Mouse (Mus musculus) frontal cortex, adult 2 months (tissue): ENCODE data around the gene 4931428F04Rik. TPM values are rescaled to one million over a fixed set of nuclear protein-coding genes. Genes with fewer than 3 reads are reported as not detected.
A peak's percentile ranks its signal among the peaks of the same experiment; 100 is the strongest.

Experiments used
- DNase-seq, 2 experiments: peaks; one replicate each; pipeline ENCODE4 v3.0.0; 2022; ENCODE audit warnings: low spot score in 1 of 2; ENCODE audit errors: extremely low spot score in 1 of 2
- polyA plus RNA-seq: library from polyadenylated mRNA; depleted of rRNA; stranded (reverse); fragments of >200 nt; gene quantifications from 2 replicates; pipeline ENCODE4 v1.2.3, GENCODE M21; 2012; rRNA removed

Gene 4931428F04Rik
- 33.3 and 33.4 TPM in 2 replicates for polyA plus RNA-seq

DNA sequence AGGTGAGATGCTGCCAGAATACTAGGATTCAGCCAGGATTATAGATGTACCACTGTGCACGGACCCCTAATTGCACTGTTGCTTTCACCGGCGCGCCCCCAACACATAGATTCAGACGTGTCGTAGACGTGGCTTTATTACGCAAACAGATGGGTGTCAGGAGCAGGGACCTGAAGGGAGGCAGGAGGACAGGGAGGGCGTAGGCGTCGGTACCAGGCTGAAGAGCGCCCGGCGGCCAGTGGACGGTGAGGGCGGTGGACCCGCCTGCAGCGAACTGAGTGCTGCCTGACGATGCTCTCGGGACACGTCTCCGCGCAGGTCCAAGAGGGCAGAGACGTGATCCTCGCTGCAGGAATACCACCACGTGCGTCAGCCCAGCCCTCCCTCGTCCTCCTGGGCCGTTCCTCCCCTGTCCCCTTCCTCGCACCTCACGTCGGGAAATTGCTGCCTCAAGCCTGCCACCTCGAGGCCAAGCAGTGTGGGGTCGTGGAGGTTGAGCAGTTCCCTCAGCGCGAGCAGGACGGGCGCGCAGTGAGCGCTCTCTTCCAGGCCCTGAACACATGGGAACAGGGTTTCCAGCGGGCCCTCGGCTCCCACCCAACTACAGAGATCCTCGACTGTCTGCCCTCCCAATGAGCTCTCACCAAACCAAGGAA lies at the start of gene 4931428F04Rik:
Gene 4931428F04Rik (minus strand): TSS at position 60 of the 656 bp plus-strand sequence.
- DNase-seq, result no peak

DNA sequence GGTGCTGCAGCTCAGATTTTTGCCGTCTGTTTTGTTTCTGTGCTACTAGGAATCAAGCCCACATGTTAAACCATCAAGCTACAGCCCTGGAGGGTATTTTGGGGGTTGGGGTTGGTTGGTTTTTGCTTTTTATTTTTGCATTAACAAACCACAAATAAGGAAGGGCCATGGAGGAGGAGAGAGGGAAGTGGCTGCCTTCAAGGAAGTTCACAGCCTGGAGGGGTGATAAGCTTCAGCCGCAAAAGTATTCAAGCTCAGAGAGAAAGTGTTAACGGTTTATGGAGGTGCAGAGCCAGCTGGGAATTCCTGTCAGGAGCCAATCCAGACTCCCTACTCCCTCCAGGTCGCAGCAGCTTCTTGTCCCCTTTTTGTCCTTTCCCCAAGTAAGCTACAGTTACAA lies 49.3 kb upstream of the 4931428F04Rik start:
- DNase-seq, result no peak

- no peak for DNase-seq
These were observed 46.9 kb upstream of the 4931428F04Rik start for GRCm38 (mm10) chr8:105336373-105337130.

GRCm38 (mm10) chr8:105332523-105332922 lies 42.9 kb upstream of the 4931428F04Rik start:
- no peak for DNase-seq

DNA sequence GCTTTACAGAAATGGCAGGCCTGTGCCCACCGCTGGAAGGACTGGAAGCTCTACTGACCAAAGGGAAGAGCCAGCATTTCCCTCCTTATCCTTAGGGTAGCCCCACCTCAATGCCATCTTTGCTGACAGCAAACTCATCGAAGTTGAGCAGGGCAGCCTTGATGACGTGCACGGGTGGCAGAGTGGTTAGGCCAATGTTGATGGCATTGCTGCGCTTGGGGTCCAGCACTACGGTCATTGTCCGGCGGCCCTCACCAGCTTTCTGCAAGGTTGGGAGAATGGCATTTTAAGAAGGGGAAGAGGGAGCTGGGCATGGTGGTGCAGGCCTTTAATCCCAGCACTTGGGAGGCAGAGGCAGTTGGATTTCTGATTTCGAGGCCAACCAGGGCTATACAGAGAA lies 42.3 kb upstream of the 4931428F04Rik start:
- DNase-seq, result no peak

DNA sequence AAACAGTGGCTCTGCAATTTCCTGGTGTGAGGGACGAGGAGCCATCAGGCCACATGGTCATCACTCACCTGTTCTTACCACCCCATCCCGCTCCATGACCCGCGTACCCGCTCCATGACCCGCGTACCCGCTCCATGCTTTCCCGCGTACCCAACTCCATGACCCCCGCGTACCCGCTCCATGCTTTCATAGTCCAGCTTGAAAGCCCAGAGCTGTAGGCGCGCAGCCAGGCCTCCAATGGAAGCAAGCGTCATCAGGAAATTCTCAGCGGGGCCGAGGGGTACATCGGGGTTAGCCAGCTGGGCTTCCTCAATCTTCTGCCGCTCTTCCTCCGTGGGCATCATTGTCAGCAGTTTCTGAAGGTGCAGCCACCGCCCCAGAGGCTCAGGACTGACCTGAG lies 41.8 kb upstream of the 4931428F04Rik start:
- no peak for DNase-seq

- no peak for DNase-seq
These were observed 40.7 kb upstream of the 4931428F04Rik start for GRCm38 (mm10) chr8:105330325-105330724.

DNA sequence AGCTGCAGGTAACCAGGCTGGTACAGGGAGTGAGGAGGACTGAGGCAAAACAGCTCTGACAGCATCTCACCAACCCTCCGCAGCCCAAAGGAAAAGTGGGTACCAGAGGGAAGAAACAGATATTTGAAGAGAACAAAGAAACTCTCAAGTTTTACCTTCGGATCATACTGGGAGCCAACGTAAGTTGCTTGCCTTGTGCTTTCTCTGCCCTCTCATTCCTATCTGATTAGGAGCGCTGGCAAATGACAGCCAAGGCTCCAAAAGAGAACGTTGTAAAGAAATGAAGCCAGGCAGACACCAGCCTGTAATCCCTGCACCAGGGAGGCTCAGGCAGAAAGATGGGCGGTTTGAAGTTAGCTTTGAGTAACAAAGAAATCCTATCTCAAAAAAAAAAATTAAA lies 37.3 kb upstream of the 4931428F04Rik start:
- no peak for DNase-seq

- DNase-seq, result peak; percentile 95 to 98
These were observed 36.5 kb upstream of the 4931428F04Rik start, which contains the start of the genes Lrrc29 and Tmem208 for GRCm38 (mm10) chr8:105326141-105326672. TSS of gene Lrrc29 (minus strand) at chr8:105326278. TSS of gene Tmem208 (plus strand) at chr8:105326354.

GRCm38 (mm10) chr8:105325641-105326093 lies 36.0 kb upstream of the 4931428F04Rik start:
- no peak for DNase-seq

DNA sequence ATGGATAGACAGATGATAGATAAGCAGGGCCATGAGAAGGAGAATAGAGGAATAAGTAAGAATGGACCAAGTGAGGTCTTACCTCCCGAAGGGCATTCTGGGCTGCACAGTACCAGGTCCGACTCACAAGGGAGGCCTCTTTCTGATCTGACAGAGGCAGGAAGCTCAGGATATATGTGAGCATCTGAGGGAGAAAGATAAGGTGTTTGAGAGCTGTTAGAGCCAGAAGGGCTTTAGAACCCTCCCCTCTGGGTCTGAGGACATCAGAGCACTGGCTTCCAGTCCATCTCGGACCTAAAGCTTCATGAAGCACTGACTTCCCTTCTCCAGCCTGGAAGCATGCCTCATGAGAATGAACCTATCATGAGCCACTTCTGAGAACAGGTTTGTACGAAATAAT lies 33.5 kb upstream of the 4931428F04Rik start:
- DNase-seq, result no peak

DNA sequence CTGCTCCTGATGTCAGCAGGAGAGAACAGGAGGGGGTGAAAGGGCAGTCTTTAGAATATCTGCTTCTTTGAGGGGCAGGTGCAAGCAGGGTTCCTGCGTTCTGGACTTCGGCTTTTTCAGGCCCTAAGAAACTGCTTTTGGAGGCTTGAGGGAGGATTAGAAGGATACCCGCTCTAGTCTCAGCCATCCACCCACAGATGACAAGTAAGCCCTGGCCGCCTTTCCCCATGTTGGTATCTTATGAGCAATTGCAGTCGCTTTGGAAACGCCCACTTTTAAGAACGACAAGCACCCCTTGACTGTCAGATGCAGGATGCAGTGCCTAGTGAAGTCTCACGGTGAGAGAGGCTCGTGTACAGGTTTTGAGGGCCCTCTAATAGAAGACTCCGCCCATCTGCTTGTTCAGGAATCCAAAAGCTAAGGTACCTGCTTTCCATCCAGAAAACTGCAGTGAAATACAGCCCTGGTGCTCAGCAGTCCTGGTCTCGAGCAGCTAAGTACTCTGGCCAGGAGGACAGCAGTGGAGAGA lies 29.1 kb upstream of the 4931428F04Rik start:
- no peak for DNase-seq

DNA sequence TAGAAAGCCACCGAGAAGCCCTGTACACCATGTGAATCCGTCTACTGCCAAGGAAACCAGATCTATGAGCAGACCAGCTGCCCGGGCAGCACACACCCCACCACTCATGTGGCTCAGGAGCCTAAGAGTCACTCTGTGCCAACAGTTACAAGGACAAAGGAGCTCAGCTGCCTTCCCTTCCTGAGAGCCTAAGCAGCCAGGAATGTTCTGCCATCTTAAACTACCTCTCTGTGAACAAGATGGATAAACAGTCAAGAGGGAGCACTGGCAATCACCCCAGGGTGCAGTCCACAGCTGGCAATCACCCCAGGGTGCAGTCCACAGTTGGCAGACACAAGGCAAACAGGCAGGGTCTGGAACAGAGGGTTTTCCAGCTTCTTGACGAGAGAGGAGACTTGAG lies 28.3 kb upstream of the 4931428F04Rik start:
- DNase-seq, result no peak

DNA sequence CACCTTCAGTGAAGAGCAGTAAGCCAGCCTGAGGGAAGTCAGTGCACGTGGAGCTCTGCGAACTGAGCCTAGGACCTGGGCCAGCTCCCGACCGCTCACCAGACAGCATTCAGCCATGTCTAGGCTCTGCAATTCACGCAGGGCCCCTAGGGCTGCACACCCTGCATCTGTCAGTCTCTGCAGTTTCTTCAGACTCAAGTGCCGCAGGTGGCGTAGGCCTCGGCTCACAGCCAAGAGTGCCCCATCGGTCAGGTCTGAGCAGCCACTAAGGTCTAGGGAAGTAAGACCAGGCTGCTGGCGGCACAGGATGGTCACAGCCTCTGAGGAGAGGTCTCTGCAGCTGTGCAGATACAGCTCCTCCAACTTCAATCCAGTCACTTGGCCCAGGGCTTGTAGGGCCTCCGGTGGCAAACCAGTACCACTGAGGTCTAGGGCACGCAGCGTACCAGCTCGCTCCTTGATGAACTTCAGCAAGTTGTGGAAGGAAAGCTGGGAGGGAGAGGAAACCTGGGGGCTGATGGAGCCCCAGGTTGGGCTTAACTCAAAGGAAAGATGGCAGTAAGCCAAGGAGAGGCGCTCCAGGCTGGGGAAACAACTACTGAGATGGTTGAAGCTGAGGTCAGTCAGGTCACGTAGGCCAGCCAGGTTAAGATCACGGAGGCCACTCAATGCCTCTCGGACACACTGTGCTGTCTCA lies 25.6 kb upstream of the 4931428F04Rik start:
- no peak for DNase-seq

DNA sequence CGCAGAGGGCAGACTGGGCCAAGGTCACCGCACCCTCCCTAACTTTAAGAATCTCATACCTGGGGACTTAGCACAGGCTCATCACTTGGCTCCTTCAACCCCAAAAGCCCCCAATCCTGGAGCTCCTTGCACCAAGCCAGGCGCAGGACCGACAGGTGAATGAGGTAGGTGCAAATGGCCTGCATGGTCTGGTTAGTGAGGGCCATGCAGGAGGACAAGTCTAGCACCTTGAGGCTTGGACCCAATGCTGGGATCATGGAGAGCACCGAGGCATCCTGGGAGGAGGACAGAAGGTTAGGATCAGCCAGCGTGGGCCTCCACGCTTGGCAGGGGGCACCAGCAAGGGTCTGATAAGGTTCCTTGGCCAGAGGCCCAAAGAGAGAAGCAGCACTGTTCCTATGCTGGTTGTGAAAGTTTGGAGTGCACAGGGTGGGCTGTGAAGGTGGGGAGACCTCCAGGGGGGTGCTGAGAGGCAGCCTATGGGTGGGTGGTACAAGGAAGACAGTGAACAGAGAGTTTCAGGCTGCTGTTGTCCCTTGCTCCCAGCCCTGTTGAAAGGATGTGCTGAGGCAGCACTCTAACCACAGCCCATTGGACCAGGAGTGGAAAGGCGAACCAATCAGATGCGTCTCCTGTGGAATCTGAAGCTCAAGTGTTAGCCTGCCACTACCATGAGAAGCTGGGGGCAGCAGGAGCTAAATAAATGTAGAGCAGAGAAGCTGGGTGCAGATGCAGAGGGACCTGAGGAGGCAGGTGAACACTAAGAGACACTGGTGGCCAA lies 24.1 kb upstream of the 4931428F04Rik start:
- no peak for DNase-seq

DNA sequence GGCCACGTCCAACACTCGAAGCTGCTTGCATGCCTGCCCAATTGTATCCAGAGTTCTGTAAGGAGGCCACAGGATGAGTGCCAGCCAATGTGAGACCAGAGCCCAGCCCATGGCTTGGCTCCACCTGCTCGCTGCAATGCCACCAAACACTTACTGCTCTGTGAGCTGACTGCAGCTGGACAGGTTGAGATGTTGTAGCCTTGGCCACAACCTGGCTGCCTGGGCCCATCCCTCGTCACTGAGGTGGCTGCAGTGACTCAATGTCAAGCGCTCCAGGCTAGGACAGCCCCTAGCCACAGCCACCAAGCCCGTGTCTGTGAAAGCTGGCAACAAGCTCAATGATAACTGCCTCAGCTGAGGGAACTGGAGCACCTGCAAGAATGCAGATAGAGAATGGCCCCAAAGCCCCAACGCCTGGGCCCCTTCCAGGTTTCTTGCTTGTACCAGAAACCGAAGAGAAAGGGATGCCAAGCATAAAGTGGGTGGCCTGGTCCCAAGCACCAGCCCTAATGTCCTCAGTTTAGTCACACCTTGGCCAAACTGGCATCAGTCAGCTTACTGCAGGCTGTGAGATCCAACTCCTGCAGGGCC lies 23.3 kb upstream of the 4931428F04Rik start:
- no peak for DNase-seq

DNA sequence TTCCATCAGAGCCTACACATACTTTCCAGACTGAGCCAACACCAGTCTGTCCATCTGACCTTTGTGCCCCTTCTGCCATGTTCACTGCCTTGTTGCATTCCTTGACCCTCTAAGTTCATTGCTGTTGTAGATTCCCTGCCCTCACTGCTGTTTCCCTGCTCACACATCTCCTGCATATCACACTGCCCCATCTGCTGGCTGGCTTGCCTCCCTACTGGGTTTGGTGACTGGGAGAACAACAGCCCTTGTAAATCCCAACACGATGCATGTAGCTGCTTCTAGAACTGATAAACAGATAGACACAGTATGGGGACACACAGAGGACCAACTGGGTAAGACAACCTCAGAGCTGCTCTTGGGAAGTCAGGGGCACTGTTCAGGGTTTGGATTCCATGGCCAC lies 22.1 kb upstream of the 4931428F04Rik start:
- no peak for DNase-seq

DNA sequence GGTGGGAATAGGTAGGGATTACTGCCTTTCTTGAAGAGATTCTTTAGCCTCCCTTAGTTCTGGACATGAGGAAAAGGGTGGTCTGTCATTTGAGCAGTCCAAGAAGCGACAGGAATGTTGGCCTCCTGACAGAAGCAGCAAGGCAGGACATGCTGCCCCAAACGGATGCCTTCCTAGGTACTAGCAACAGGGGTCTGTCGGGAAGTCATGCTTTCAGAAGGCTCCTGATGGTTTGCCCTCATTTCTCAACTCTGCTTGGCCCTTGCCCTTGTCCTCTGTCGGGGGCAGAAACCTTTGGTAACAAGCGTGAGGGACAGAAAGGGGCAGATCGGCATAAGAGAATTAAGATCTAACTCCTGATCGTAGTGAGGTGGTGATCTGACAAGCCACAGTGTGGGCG lies 20.5 kb upstream of the 4931428F04Rik start:
- DNase-seq, result no peak

GRCm38 (mm10) chr8:105309142-105309847 lies 19.6 kb upstream of the 4931428F04Rik start:
- DNase-seq, result no peak
